Mouse (Mus musculus) midbrain, embryonic 15.5 days (tissue): Measurements from ENCODE around the gene Cct4. TPM values are rescaled to one million over a fixed set of nuclear protein-coding genes. Genes with fewer than 3 reads are reported as not detected.

Experiments used
- ATAC-seq: fragments of 200-750 bp; cut with Nextera tagmentation; replicated peaks from 2 replicates; pipeline ENCODE4 v1.8.0; 2017; ENCODE audit warnings: moderate TSS enrichment
- H3K27ac ChIP-seq: fragments of 300-500 bp; sonication (generic); 2 replicates; pipeline ENCODE4 v1.5.1; 2015; ENCODE audit warnings: mild to moderate bottlenecking, inconsistent platforms
- H3K27me3 ChIP-seq: fragments of 300-500 bp; sonication (generic); replicated peaks from 2 replicates; pipeline ENCODE4 v1.6.1; 2015; ENCODE audit warnings: inconsistent platforms
- H3K36me3 ChIP-seq: fragments of 300-500 bp; sonication (generic); replicated peaks from 2 replicates; pipeline ENCODE4 v1.6.1; 2015; ENCODE audit warnings: inconsistent platforms
- H3K4me1 ChIP-seq: fragments of 300-500 bp; sonication (generic); 2 replicates; pipeline ENCODE4 v1.6.1; 2015; ENCODE audit warnings: inconsistent platforms
- H3K4me2 ChIP-seq: fragments of 300-500 bp; sonication (generic); 2 replicates; pipeline ENCODE4 v1.6.1; 2015; ENCODE audit warnings: inconsistent platforms, mild to moderate bottlenecking, moderate library complexity
- H3K4me3 ChIP-seq: fragments of 300-500 bp; sonication (generic); 2 replicates; pipeline ENCODE4 v1.5.1; 2015; ENCODE audit warnings: mild to moderate bottlenecking, inconsistent platforms
- H3K9ac ChIP-seq: fragments of 300-500 bp; sonication (generic); 2 replicates; pipeline ENCODE4 v1.6.1; 2015; ENCODE audit warnings: mild to moderate bottlenecking, inconsistent platforms
- H3K9me3 ChIP-seq: fragments of 300-500 bp; sonication (generic); 2 replicates; pipeline ENCODE4 v1.6.1; 2016; ENCODE audit warnings: inconsistent platforms
- WGBS: fragments of 180-500 bp; shearing (Covaris S2); methylation state at CpG from one replicate; pipeline ENCODE4 v1.1.7; 2015; ENCODE audit warnings: mixed read lengths; 5-methylcytosine and 5-hydroxymethylcytosine counted together
- polyA plus RNA-seq: library from polyadenylated mRNA; unstranded; fragments of >200 nt; fragmentation: Nextera tagmentation; extraction: Ambion mirVana; gene quantifications from 2 replicates; pipeline ENCODE4 v1.2.1, GENCODE M21; 2015

The Cct4 gene
- polyA plus RNA-seq, 1 experiment from 2014 or later, result 275 TPM

DNA sequence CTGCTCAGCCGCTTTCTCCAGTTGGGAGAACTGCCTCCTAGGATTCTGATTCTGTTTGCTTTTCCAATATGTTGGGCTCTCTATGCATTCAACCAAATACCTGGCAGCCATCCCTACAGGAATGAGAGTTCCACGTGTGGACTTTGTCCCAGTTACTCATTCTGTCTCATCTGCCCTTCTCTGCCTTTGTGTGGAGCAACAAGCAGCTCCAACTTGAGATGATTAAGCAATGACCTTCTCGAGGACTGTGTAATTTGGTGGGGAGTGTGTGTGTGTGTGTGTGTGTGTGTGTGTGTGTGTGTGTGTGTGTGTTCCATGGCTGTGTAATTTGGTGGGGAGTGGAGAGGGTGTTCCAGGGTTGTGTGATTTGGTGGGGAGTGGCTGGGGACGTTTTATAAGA lies 62.0 kb downstream of the Cct4 start:
- Histone ChIP-seq H3K4me2 (no peak overlapping the region), H3K4me3 (no peak overlapping the region), H3K27ac (no peak overlapping the region), H3K9me3 (no peaks in the 10 kb centered on the region), H3K4me1 (no peaks in the 10 kb centered on the region; the same call in 1 of the 2 replicates), H3K27me3 (no peaks in the 10 kb centered on the region), H3K36me3 (no peaks in the 10 kb centered on the region), H3K9ac (no peak overlapping the region)
- no peak for ATAC-seq
- 67% methylated on average over 4 of the region's 4 CpGs for WGBS

Other genes with a start within 250 kb of the Cct4 start
- gene B3gnt2, start 129.6 kb upstream of the Cct4 start, polyA plus RNA-seq, result 2.0 and 3.6 TPM in 2 replicates
- gene Zrsr1, start 18.5 kb upstream of the Cct4 start, polyA plus RNA-seq, result 7.0 and 7.6 TPM in 2 replicates
- 2.6 and 3.6 TPM in 2 replicates for gene Gm28048, start 8.4 kb upstream of the Cct4 start, polyA plus RNA-seq
- gene Commd1, start 8.1 kb upstream of the Cct4 start, polyA plus RNA-seq, result 241 and 245 TPM in 2 replicates
- gene Fam161a, start 17.0 kb downstream of the Cct4 start, polyA plus RNA-seq, result 4.0 and 5.6 TPM in 2 replicates